Mouse (Mus musculus) thymus, adult 2 months (tissue): ENCODE results near the gene Nobox.

Experiments
- CTCF ChIP-seq: fragments of 200-500 bp; IDR thresholded peaks from 2 replicates; pipeline ENCODE4 v1.5.1; 2012; ENCODE audit warnings: mild to moderate bottlenecking, control low read depth, low read length, moderate library complexity, borderline replicate concordance; ENCODE audit not compliant: control insufficient read depth, poor library complexity, insufficient read depth; ENCODE audit errors: extremely low read depth
- POLR2A ChIP-seq: fragments of 200-500 bp; IDR thresholded peaks from 2 replicates; pipeline ENCODE4 v1.6.1; 2012; ENCODE audit warnings: mild to moderate bottlenecking, low read length, control low read depth, moderate library complexity; ENCODE audit not compliant: control insufficient read depth, poor library complexity, insufficient read depth; ENCODE audit errors: extremely low read depth

DNA sequence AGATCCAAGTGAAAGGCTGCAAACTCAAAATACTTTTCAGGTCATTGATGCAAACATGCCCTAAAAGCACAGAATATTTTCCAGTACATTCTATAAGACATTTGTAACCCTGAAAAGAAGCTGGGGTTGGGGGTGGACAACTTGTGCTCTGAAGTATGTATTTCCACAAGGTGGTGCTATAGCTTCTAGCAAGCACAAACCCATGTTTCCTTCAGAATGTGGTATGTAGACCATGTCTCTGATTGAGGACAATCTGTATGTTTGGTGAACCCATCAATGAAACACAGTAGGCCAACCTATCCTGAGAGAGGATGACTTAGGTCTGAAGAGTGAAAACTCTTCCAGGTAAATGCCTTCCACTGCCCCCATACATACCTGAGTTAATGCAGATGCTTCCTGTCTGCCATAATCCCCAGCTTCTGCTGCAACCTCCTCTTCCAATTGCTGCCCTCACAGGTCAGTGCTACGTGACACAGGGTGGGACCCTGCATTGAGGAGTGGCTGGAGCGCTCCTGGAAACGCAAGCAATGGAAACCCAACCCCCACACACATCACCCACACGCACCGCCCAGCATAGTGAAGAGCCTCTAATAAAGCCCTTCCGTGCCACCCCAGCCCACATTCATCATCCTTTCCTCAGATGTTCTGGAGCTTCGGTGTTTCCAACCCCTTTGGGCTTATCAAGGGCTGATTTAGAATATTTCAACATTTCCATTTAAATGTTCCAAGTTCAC lies 55.0 kb downstream of the Nobox start:
- TF ChIP-seq CTCF (no peak), POLR2A (no peak)
